In the genomic region with DNA sequence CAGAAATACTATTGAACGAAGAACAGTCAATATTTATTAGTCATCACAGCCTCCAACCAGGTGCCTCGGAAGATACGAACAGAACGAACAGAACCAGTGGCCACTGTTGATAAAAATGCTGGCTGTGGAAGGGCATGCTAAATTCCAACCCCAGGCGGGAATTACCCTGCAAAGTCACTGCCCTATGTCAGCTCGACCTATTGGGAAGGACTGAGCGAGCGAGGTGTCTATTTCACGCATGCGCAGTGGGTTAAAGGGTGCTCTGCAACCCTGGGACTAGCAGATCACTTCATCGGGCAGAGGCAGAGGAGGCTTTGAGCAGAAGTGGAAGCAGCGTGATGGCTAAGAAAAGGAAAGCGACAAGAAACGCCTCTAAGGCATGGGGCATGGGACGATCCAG, we compare ENCODE assay signal across 27 mouse cellular contexts. TPM values are rescaled to one million over a fixed set of nuclear protein-coding genes. Genes with fewer than 3 reads are reported as not detected.
DNase-seq lines count a peak whose midpoint lies in the region; ATAC-seq and TF ChIP-seq lines count a peak whose summit lies in the region.
"Had no signal": no experiment of that assay in that cellular context is flagged by ENCODE, and none has a peak within 500 bp of the region (broad histone marks: within the 10 kb centered on the region; RNA-seq: fewer than 3 reads in every experiment).

No protein-coding gene starts in this region.

- no peaks in the 10 kb centered on the region for H3K36me3 ChIP-seq in E14TG2a.4 (ENCODE audit: insufficient read depth, low read length)
- no peaks in the 10 kb centered on the region for H3K36me3 ChIP-seq in liver, embryonic 11.5 days (ENCODE audit: control insufficient read depth, insufficient read depth, low read length)
- H3K36me3 ChIP-seq in small intestine, adult 2 months (ENCODE audit: control insufficient read depth, insufficient read depth, low read length): no peaks in the 10 kb centered on the region
- H3K36me3 ChIP-seq: limb, embryonic 10.5 days; midbrain, embryonic 12.5 days had no signal

- peak overlapping the region; percentile 3; the same call in 1 of the 2 replicates for H3K4me2 ChIP-seq in liver, embryonic 11.5 days
- H3K4me2 ChIP-seq: forebrain, embryonic 13.5 days; midbrain, embryonic 12.5 days had no signal

- H3K4me3 ChIP-seq in E14TG2a.4 (replicated peaks; ENCODE audit: low read length): 0 out of 2 replicates have a peak overlapping the region, but pooled peaks have one; percentile 30
- no peak overlapping the region for H3K4me3 ChIP-seq in liver, embryonic 11.5 days (ENCODE audit: low read depth, low read length)
- H3K4me3 ChIP-seq in small intestine, adult 2 months (ENCODE audit: low read depth, low read length): peak overlapping the region; percentile 25
- H3K4me3 ChIP-seq: forebrain, embryonic 13.5 days; heart, adult 2 months; limb, embryonic 10.5 days; midbrain, embryonic 12.5 days had no signal

- H3K9ac ChIP-seq in liver, embryonic 11.5 days (ENCODE audit: low read depth, low read length): no peak overlapping the region
- H3K9ac ChIP-seq: forebrain, embryonic 13.5 days; midbrain, embryonic 12.5 days had no signal

- no peaks in the 10 kb centered on the region for H3K9me3 ChIP-seq in E14TG2a.4 (ENCODE audit: low read length)
- H3K9me3 ChIP-seq in liver, embryonic 11.5 days (ENCODE audit: control insufficient read depth, low read length): no peaks in the 10 kb centered on the region
- H3K9me3 ChIP-seq: forebrain, embryonic 13.5 days; limb, embryonic 10.5 days; midbrain, embryonic 12.5 days had no signal

- peak; percentile 89 for DNase-seq in R1 (ENCODE audit: low read depth, low spot score)
- DNase-seq in liver, embryonic 11.5 days (ENCODE audit: low spot score): no peak
- DNase-seq in kidney, postnatal 25 days: no peak
- DNase-seq in heart, adult 18-20 months: no peak
- DNase-seq: gastrocnemius, postnatal 14 days; heart, adult 2 months; heart, postnatal 4 days; kidney, adult 9 months; kidney, postnatal 36 days; lung, adult 2 months; spleen, adult 18-20 months; thymus, adult 2 months had no signal

- WGBS in liver, embryonic 11.5 days: 64% methylated on average over 15 of the region's 15 CpGs
- WGBS in small intestine, adult 2 months: 19% methylated on average over 15 of the region's 15 CpGs

- no peak for TF ChIP-seq POLR2A in small intestine, adult 2 months (IDR thresholded peaks at IDR 0.05; ENCODE audit: low read depth, low read length)

- TF ChIP-seq CTCF in E14TG2a.4 (conservative IDR thresholded peaks at IDR 0.05; ENCODE audit: low read length): no peak
- no peak for TF ChIP-seq CTCF in small intestine, adult 2 months (IDR thresholded peaks at IDR 0.05; ENCODE audit: extremely low read depth, insufficient read length, insufficient replicate concordance, low read depth, low read length)

- no peak for ATAC-seq in liver, embryonic 11.5 days (replicated peaks; ENCODE audit: low FRiP score)
- ATAC-seq in erythroid progenitor cell, adult 5-6 weeks (replicated peaks; ENCODE audit: low FRiP score, poor library complexity, severe bottlenecking): no peak
- ATAC-seq: forebrain, embryonic 13.5 days had no signal

- peaks cover 24% of the 10 kb centered on the region for H3K4me1 ChIP-seq in E14TG2a.4 (replicated peaks; ENCODE audit: low read depth, low read length)
- H3K4me1 ChIP-seq in liver, embryonic 11.5 days (replicated peaks; ENCODE audit: control insufficient read depth, insufficient read depth, low read length): peaks cover 10% of the 10 kb centered on the region
- peaks cover 17% of the 10 kb centered on the region for H3K4me1 ChIP-seq in small intestine, adult 2 months (ENCODE audit: control insufficient read depth, insufficient read depth, insufficient read length, low read length)

- H3K27ac ChIP-seq in liver, embryonic 11.5 days (ENCODE audit: low read depth, low read length): no peak overlapping the region
- no peak overlapping the region; the same call in 1 of the 2 replicates for H3K27ac ChIP-seq in small intestine, adult 2 months (ENCODE audit: insufficient read depth, low read depth, low read length)
- H3K27ac ChIP-seq: forebrain, embryonic 13.5 days; heart, adult 2 months; limb, embryonic 10.5 days; midbrain, embryonic 12.5 days had no signal

- H3K27me3 ChIP-seq in E14TG2a.4 (ENCODE audit: insufficient read depth, low read length): no peaks in the 10 kb centered on the region
- H3K27me3 ChIP-seq in liver, embryonic 11.5 days (replicated peaks; ENCODE audit: control insufficient read depth, insufficient read depth, low read length): no peaks in the 10 kb centered on the region; the same call in 1 of the 2 replicates
- no peaks in the 10 kb centered on the region for H3K27me3 ChIP-seq in small intestine, adult 2 months (ENCODE audit: control insufficient read depth, insufficient read depth, low read length)
- H3K27me3 ChIP-seq: forebrain, embryonic 13.5 days; midbrain, embryonic 12.5 days had no signal

RNA-seq across cellular contexts. Expression of a gene that starts 4.3 kb away (rescaled TPM):
- polyA plus RNA-seq in liver, embryonic 11.5 days (2014; fragmentation: Nextera tagmentation; extraction: Ambion mirVana): 2.1 and 2.5 TPM in 2 replicates
- polyA plus RNA-seq in small intestine, adult 2 months (2012; rRNA removed): 5,248 and 10,550 TPM in 2 replicates
- total RNA-seq in erythroid progenitor cell, adult 5-6 weeks (2015; ENCODE audit: low replicate concordance): not detected in 2 replicates
- total RNA-seq in erythroid progenitor cell, adult 5-6 weeks (2017; ENCODE audit: low replicate concordance): not detected in 2 replicates
- total RNA-seq in heart, adult 18-20 months (2021): not detected
- total RNA-seq: adrenal gland, postnatal 4 days; ES-E14; gastrocnemius, postnatal 14 days; heart, adult 2 months; heart, postnatal 4 days; left cerebral cortex, adult 8-10 months; monocyte, adult 5-6 weeks had no signal
- polyA plus RNA-seq: C2C12; embryonic facial prominence, embryonic 11.5 days; heart, embryonic 14.5 days; limb, embryonic 10.5 days; lung, adult 2 months had no signal

RNA-seq across cellular contexts. Expression of a gene that starts 10.3 kb away (rescaled TPM):
- polyA plus RNA-seq in liver, embryonic 11.5 days (2014; fragmentation: Nextera tagmentation; extraction: Ambion mirVana): not detected in 2 replicates
- 19.0 and 10,568 TPM in 2 replicates for polyA plus RNA-seq in small intestine, adult 2 months (2012; rRNA removed)
- total RNA-seq in erythroid progenitor cell, adult 5-6 weeks (2015; ENCODE audit: low replicate concordance): not detected in 2 replicates
- total RNA-seq in erythroid progenitor cell, adult 5-6 weeks (2017; ENCODE audit: low replicate concordance): not detected in 2 replicates
- total RNA-seq in heart, adult 18-20 months (2021): not detected
- total RNA-seq: ES-E14; gastrocnemius, postnatal 14 days; heart, adult 2 months; heart, postnatal 4 days; left cerebral cortex, adult 8-10 months; monocyte, adult 5-6 weeks had no signal
- polyA plus RNA-seq: C2C12; embryonic facial prominence, embryonic 11.5 days; forebrain, embryonic 13.5 days; frontal cortex, adult 2 months; heart, embryonic 14.5 days; limb, embryonic 10.5 days; midbrain, embryonic 12.5 days; neural tube, embryonic 11.5 days had no signal

RNA-seq across cellular contexts. Expression of a gene that starts 31.3 kb away (rescaled TPM):
- not detected in 2 replicates for polyA plus RNA-seq in liver, embryonic 11.5 days (2014; fragmentation: Nextera tagmentation; extraction: Ambion mirVana)
- 7.6 and 3,319 TPM in 2 replicates for polyA plus RNA-seq in small intestine, adult 2 months (2012; rRNA removed)
- total RNA-seq in erythroid progenitor cell, adult 5-6 weeks (2015; ENCODE audit: low replicate concordance): not detected in 2 replicates
- not detected in 2 replicates for total RNA-seq in erythroid progenitor cell, adult 5-6 weeks (2017; ENCODE audit: low replicate concordance)
- not detected for total RNA-seq in heart, adult 18-20 months (2021)
- total RNA-seq: adrenal gland, postnatal 4 days; ES-E14; gastrocnemius, postnatal 14 days; heart, adult 2 months; heart, postnatal 4 days; left cerebral cortex, adult 8-10 months; monocyte, adult 5-6 weeks had no signal
- polyA plus RNA-seq: C2C12; embryonic facial prominence, embryonic 11.5 days; forebrain, embryonic 13.5 days; frontal cortex, adult 2 months; heart, adult 2 months; heart, embryonic 14.5 days; limb, embryonic 10.5 days; lung, adult 2 months; midbrain, embryonic 12.5 days; neural tube, embryonic 11.5 days had no signal
